Mouse (Mus musculus) layer of hippocampus, adult 2 months (tissue): ENCODE measurements around the gene Tdg. TPM values are rescaled to one million over a fixed set of nuclear protein-coding genes. Genes with fewer than 3 reads are reported as not detected.
A peak's percentile ranks its signal among the peaks of the same experiment; 100 is the strongest.

Experiments used
- DNase-seq, 2 experiments: peaks; one replicate each; pipeline ENCODE4 v3.0.0; 2022; ENCODE audit warnings: low spot score in 2 of 2
- H3K27ac ChIP-seq: fragments of 200-600 bp; 2 replicates; pipeline ENCODE4 v1.8.1; 2022
- H3K4me3 ChIP-seq: fragments of 200-600 bp; 2 replicates; pipeline ENCODE4 v1.8.1; 2022; ENCODE audit warnings: mild to moderate bottlenecking
- CTCF ChIP-seq: fragments of 200-600 bp; conservative IDR thresholded peaks from 2 replicates; pipeline ENCODE4 v1.8.1; 2022; ENCODE audit warnings: antibody characterized with exemption, mild to moderate bottlenecking, moderate library complexity
- total RNA-seq, 2 experiments: library from RNA; stranded (reverse); gene quantifications; 2 replicates each; pipeline ENCODE4 v1.2.3; 2021

The Tdg gene
- total RNA-seq, 2 experiments from 2014 or later = 44.7 to 47.9 TPM

GRCm38 (mm10) chr10:82639032-82639698, 9.5 kb downstream of the Tdg start:
- 0 out of 2 replicates have a peak overlapping the region, but pooled peaks have one; percentile 43 for H3K27ac ChIP-seq
- no peak for DNase-seq
- H3K4me3 ChIP-seq = no peak overlapping the region
- peak; percentile 71 for TF ChIP-seq CTCF

- TF ChIP-seq CTCF = no peak
- no peak for DNase-seq
- Histone ChIP-seq H3K27ac (no peak overlapping the region), H3K4me3 (no peak overlapping the region)
Observed at GRCm38 (mm10) chr10:82641481-82641880, 11.9 kb downstream of the Tdg start.

DNA sequence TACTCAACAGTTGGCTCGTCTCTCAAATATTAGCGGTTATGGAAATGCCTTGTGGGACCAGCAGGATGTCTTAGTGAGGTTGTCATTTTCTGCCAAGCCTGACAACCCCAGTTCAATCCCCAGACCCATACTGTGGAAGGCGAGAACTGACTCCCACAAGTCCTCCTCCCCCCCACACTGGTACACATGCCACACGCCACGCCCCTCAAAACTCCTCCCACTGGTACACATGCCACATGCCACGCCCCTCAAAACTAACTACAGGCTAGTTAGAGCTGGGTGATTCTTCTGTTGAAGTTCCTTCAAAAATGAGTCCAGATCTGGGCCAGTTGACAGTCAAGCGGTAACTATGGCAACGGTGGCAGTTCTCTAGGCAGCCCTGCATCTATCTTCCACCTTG, 16.5 kb downstream of the Tdg start:
- no peak for DNase-seq
- TF ChIP-seq CTCF = no peak
- Histone ChIP-seq H3K27ac (no peak overlapping the region), H3K4me3 (no peak overlapping the region)

DNA sequence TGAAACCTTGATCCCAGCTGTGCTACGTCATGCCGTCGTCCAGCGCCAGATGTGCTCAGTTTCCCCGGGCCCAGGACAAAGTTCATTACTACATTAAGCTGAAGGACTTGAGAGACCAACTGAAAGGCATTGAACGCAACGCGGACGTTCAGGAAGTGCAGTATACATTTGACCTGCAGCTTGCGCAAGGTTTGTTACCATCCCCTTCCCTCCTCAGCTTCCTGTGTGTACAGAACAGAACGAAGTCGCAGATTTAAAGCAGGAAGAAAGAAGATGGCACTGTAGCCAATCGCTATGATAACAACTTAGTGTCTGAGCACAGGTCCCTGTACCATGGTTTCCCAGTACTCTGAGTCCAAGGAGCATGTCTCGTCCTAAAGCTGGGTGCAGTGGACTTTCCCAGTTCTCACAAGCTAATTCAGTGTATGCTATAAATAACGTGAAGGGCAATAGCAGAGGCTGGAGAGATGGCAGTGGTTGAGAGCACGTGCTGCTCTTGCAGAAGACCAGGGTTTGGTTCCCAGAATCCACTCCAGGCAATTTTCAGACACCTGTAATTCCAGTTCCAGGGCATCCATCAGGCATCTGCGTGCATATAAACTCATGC, 17.7 kb downstream of the Tdg start:
- DNase-seq = no peak
- no peak for TF ChIP-seq CTCF

DNA sequence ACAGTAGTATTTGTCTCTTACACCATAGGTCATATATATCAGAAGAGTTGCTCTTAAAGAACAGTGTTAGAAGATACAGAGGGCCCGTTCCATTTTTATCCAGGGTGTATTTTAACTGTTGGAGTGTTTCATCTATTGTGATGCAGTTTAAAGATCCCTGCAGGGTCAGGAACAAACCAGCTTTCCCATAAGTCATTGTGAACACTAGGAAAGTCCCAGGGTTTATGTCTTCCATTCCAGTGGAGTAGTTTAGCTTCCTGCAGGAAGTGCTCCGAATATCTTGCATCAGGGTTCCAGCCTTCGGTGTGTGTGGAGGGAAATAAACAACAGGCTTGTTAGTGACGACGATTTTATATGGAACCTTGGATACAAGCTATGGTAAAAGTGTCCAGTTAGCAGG, 21.6 kb downstream of the Tdg start:
- no peak for DNase-seq
- TF ChIP-seq CTCF = no peak
- Histone ChIP-seq H3K4me3 (no peak overlapping the region), H3K27ac (no peak overlapping the region)

More for the DNA sequence above, 17.7 kb downstream of the Tdg start:
- Histone ChIP-seq H3K4me3 (no peak overlapping the region), H3K27ac (0 out of 2 replicates have a peak overlapping the region, but pooled peaks have one; percentile 29)

DNA sequence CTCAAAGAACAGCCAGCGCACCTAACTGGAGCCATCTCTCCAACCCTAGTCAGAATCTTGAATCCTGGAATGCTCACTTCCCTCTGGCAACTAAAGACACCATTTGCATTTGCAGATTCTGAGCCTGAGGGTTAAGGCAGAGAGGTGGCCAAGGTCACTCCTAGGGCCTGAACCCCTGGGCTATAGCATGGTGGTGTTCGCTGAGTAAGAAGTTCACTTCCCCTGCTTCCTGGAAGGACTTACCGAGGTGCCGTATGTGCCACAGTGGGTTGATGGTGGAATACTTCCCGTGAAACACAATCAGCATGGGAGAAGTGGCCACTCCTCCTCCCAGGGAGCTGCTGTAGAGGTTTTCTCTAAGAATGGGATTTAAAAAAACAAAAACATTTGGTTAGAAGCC, 23.0 kb downstream of the Tdg start:
- TF ChIP-seq CTCF = no peak
- no peak overlapping the region for H3K27ac ChIP-seq
- H3K4me3 ChIP-seq = no peak overlapping the region
- no peak for DNase-seq

DNA sequence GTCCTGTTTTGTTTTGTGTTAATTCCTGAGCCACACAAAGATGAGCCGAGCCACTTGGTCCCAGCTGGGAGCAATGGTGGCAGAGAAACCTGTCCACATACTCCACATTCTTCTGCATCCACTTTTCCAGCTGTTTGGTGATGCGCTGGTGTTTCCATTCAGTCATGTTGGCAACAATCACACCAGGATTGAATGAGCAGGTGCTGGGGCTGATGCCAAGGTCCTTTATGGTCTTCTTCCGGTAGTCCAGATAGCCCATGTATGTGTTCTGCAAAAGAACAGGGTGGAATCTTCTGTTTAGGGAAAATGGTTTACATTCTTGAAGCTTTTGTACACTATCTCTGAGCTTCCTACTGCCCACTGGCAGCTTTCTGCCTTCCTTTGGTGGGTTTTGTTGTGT, 25.0 kb downstream of the Tdg start:
- Histone ChIP-seq H3K4me3 (no peak overlapping the region), H3K27ac (no peak overlapping the region)
- TF ChIP-seq CTCF = no peak
- no peak for DNase-seq

DNA sequence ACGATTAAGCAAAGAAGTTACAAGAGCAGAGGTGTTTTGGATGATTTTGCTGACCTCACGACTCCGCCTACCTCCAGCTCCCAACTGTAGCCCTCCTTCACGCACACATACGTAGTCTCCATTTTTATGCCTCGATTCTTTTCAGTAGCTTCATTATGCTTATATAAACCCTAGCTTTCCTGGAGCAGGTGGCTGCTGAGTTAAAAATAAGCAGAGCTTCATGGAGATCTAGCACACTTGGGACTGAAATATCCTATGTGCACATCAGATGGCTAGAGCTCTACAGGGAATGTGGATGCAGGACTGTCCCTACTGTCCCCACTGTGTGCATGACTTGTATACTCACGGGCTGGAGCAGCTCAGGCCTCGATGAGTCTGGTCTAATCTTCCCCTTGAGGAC, 32.2 kb downstream of the Tdg start:
- Histone ChIP-seq H3K27ac (peak overlapping the region; percentile 87), H3K4me3 (no peak overlapping the region)
- TF ChIP-seq CTCF = no peak
- peak in 1 of 2 experiments; percentile 61 for DNase-seq

- TF ChIP-seq CTCF = no peak
- peak overlapping the region; percentile 87 for H3K27ac ChIP-seq
- H3K4me3 ChIP-seq = no peak overlapping the region
Observed at GRCm38 (mm10) chr10:82662267-82662990, 32.8 kb downstream of the Tdg start.

GRCm38 (mm10) chr10:82663289-82663688, 33.7 kb downstream of the Tdg start:
- Histone ChIP-seq H3K4me3 (no peak overlapping the region), H3K27ac (peak overlapping the region; percentile 87)
- TF ChIP-seq CTCF = no peak
- DNase-seq = no peak

More at GRCm38 (mm10) chr10:82662267-82662990, 32.8 kb downstream of the Tdg start:
- DNase-seq = peak; percentile 69 to 75

DNA sequence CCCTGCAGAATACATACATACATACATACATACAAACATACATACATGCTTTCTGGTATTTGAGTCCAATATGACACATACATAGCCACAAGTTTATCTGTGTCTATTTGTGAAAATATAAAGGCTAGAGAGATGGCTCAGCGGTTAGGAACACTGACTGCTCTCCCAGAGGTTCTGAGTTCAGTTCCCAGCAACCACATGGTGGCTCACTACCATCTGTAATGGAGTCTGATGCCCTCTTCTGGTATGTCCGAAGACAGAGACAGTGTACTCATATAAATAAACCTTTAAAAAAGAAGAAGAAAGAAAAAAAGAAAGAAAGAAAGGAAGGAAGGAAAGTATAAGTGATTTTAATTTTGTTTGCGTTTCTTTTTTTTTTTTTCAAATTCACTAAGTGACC, 36.3 kb downstream of the Tdg start:
- H3K27ac ChIP-seq = peak overlapping the region; percentile 43; the same call in 1 of the 2 replicates
- no peak for DNase-seq
- TF ChIP-seq CTCF = no peak
- no peak overlapping the region for H3K4me3 ChIP-seq

GRCm38 (mm10) chr10:82666436-82667234, 37.0 kb downstream of the Tdg start:
- Histone ChIP-seq H3K4me3 (peak overlapping the region; percentile 34; the same call in 1 of the 2 replicates), H3K27ac (peak overlapping the region; percentile 72; the same call in 1 of the 2 replicates)
- TF ChIP-seq CTCF = peak; percentile 82
- DNase-seq = peak; percentile 84 to 85
